Mouse (Mus musculus): ENCODE measurements at regions not wholly inside any gene's neighbourhood (a gene's known extent, or its start where the extent isn't known, plus 50 kb on each side); places are given as distances from the start of the nearest gene placed in this dataset.

GRCm38 (mm10) chrX:12435656-12436055, 151.9 kb upstream of the Atp6ap2 start:
- TF ChIP-seq CTCF (IDR thresholded peaks at IDR 0.05; ENCODE audit: control insufficient read depth, insufficient read depth, insufficient read length) (no peak), USF1 (IDR thresholded peaks at IDR 0.05; ENCODE audit: low read depth) (no peak), MAX (IDR thresholded peaks at IDR 0.05) (no peak), CEBPB (IDR thresholded peaks at IDR 0.05; ENCODE audit: low read depth) (no peak), MYOD1 (IDR thresholded peaks at IDR 0.05; ENCODE audit: control insufficient read depth, insufficient read length, low read depth) (no peak), MYOG (IDR thresholded peaks at IDR 0.05; ENCODE audit: control insufficient read depth, extremely low read depth, insufficient read length) (no peak), FOSL1 (IDR thresholded peaks at IDR 0.05; ENCODE audit: insufficient read depth, low read length, poor library complexity, severe bottlenecking) (no peak)

All from C2C12 (cell line).